Mouse (Mus musculus) adrenal gland, adult 8-10 months (tissue): ENCODE measurements around the gene Lmbrd2. TPM values are rescaled to one million over a fixed set of nuclear protein-coding genes. Genes with fewer than 3 reads are reported as not detected.
"Not testable (repeated sequence)": the region's sequence is repeated elsewhere in the genome, so short reads cannot be mapped to it uniquely, and the experiment has no call there.

ENCODE experiments used
- DNase-seq: peaks from one replicate; pipeline ENCODE4 v3.0.0; 2022
- total RNA-seq, 4 experiments: library from RNA; stranded (reverse); gene quantifications; 2 replicates each; pipeline ENCODE4 v1.2.4; 2022

The Lmbrd2 gene
- total RNA-seq, 4 experiments from 2014 or later: 26.3 to 35.9 (median 34.2) TPM

DNA sequence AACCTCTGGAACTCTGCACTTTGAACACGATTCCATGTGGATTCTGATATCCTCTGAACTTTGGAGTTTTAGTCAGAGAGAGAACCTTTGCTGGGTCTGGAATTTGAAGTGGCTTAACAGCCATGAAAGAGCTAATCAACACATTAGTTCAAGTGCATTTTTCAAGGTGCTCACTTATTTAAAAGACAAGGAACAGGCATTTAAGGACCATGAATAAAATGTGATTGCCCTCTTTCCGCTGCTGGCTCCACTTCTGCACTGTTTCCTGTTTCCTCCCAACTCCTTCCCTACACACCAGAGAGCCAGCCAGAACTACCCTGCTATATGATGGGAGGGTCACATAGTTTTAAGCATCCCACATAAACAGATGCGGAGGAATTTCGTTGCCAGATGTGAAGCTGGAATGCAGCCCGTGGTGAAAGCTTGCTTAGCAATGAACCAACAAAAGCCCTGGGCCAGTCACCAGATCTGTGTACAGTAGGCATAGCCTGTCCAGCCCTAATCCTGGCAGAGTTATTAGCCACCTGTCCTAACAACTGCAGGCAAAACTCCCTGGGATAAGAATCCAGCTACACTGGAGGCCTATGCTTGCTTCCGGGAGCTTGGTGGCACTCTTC is 5.4 kb upstream of the Lmbrd2 start:
- DNase-seq: no peak

DNA sequence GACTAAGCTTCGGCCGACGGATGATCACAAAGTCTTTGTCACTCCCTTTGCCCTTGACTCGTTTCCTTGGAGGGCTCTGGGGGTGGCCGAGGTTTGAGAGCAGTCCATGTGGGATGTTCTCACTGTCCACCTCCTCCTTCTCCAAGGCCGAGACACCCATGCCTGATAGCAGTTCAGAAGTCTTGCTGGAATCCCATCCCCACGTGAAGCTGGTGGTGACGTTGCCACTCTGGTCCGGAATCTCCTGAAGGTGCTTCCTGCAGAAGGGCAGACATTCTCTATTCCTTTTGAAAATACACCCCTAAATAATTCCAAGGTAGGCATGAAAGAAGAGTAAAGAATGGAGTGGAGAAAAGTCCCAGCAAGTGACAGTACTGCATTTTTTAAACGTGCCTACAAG is 903 bp upstream of the Lmbrd2 start:
- DNase-seq: peak; percentile 13

DNA sequence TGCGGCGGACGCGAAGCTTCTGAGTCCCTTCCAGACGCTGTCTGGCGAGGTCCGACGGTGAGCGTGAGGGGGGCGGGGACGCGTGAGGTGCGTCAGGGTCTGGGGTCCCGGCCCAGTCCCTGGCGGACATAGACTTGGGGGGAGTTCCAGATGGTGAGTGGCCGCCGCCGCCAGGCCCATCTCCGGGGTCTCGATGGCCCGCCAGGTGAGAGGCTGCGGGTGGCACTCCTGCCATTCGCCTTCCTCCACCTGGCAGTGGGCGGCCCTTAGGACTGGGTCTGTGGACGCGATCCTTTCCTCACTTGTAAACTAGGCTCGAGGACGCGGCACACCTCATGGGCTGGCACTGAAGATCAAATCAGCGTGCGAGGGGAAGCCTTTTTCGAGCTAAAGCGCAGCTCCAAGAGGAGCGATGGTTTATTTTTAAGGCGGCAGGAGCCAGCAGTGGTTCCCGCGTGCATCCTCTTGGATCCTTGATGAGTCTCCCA is 378 bp downstream of the Lmbrd2 start:
- DNase-seq: no peak

DNA sequence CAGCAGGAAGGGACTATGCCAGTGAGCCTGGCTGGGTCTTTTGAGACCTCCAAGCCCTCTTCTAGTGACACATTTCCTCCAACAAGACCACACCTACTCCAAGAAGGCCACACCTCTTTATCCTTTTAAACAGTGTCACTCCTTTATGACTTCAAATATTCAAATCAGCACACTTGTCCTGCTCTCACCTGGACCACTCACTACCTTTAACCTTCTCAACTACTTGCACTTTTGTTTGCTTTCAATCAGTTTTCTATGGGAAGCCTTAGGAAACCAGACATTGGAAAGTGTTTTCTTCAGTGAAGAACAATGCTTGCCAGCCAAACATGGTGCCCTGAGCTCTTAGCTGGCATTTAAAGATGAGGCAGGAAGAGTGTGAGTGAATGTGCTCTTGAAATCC is 15.0 kb downstream of the Lmbrd2 start, which contains the start of gene Skp2:
Skp2 (minus strand) TSS at position 101 of the 400 bp plus-strand sequence.
- no peak for DNase-seq

DNA sequence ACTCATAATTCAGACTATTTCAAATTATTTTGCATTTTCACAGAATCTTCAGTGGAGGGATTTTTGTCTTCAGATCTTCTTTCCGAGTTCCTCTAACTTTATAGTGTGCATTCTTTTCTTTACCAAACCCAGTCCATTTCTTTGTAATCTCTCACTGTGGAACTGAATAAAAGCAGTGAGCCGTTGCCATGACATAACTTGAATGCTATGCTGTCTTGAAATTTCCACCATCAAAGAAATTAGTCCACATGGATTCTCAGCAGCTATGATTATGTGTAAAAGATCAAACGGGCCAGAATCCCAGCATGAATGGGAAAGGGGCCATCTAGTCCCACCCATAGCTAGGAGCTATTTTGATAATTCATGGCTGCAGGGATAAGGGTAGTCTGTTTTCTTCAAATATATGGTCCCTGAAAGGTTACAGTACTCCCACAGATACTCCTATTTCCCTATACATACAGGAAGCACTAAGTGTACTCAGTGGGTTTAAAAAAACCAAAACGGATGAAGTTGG is 22.3 kb downstream of the Lmbrd2 start:
- no peak for DNase-seq

DNA sequence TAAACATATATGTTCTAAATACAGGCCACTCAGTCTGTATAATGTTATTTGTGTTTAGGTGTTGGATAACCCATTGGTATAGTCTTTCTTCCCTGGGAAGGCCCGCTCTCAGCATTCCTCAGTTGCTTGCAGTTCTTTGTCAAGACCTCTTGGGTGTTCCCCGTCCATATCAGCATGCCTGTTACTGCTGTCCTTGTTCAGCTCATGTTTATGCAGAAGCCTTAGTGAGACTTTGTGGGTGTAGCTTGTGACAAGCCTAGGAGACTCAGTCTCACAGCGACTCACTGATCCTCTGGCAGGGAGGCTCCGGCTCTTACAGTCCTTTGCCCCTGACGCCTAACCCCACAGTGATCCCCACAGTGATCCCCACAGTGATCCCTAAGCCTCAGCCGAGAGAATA is 23.8 kb downstream of the Lmbrd2 start:
- DNase-seq: no peak

DNA sequence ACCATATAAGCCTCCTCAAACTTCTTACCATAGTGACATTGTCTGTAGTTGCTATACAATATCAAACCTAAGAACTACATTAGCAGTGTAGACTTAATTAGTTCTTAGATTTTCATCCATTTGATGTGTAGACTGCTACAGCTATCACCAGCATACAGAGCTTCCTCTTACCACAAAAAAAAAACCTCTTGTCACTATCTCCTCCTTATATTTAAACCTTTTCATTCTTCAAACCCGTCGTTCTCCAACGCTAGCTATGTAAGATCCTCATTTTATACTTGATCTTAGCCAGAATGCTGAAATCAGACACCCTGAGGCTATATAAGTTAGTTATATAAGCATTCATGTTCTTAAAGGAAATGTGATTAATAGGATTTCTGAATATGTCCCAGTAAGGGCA is 36.7 kb downstream of the Lmbrd2 start:
- no peak for DNase-seq

DNA sequence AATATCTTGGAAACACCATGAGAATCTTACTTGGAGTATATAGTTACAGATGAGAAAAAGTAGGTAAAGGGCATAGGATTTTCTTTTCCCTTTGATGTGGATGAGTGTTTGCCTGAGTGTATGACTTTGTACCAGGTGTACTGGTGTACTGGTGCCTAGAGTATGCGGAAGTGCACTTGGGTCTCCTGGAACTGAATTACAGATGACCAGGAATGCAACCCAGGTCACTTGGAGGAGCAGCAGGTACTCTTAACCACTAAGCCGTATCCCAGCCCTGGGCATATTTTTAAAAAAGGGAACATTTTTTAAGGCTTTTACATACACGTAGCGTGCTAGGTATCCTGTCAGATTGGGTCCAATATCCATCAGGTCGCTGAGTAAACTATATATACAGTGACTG is 43.6 kb downstream of the Lmbrd2 start:
- DNase-seq: no peak

DNA sequence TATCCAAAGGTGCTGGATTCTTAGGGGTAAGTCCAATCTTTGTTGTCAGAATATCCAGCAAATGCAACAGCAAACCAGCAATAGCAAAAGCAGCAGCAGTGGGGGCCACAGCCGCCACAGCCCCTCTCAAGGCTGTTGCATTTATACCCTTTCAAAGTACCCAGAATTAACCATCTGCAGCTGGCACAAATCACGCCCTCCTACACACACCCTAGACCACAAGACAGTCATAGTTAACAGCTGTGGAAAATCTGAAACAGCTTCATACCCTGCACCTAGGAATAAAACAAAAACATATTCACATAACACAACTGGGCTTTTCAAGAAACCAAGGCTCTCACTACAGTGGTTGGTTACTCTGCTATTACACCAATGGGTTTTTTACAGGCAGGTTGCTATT is 49.4 kb downstream of the Lmbrd2 start:
- no peak for DNase-seq

DNA sequence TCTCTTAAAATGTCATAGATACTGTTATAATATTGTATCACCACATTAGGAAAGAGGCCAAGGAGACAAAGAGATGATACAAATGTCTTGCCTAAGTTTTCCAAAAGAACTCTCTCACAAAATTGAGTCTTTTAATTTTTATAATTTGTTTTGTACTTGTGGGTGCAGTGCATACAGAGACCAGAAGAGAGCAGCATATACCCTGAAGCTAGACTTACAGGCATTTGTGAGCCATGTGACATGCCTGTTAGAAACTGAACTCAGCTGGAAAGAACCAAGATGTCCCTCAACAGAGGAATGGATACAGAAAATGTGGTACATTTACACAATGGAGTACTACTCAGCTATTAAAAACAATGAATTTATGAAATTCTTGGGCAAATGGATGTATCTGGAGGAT is 52.3 kb downstream of the Lmbrd2 start:
- DNase-seq: not testable (repeated sequence)

DNA sequence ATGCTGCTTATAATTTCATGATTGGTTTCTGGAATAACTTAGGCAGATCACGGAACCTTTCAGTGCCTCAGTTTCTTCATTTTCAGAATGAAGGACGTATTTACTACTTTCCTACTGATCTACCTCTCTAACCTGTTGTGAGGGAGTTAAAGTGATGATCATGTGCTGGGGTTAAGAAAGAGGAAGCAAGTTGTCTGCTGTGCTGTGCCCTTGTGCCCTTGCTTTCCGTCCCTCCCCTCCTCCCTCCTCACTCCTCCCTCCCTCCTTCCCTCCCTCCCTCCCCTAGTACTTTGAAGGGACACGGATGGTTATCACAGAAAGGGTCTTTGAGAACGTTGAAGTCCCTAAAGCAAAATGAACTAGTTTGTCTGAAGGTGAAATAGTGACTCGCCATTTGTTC is 58.1 kb downstream of the Lmbrd2 start:
- DNase-seq: no peak

DNA sequence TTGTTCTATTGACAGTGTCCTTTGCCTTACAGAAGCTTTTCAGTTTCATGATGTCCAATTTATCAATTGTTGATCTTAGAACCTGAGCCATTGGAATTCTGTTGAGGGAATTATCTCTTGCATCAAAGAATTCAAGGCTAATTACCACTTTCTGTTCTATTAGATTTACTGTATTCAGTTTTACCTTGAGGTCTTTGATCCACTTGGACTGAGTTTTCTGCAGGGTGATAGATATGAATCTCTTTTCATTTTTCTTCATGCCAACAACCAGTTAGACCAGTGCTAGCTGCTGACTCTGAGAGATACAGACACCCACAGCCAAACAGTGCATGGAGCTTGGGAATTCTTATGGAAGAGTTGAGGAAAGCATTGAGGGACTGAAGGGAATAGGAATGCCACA is 71.5 kb downstream of the Lmbrd2 start:
- DNase-seq: no peak

DNA sequence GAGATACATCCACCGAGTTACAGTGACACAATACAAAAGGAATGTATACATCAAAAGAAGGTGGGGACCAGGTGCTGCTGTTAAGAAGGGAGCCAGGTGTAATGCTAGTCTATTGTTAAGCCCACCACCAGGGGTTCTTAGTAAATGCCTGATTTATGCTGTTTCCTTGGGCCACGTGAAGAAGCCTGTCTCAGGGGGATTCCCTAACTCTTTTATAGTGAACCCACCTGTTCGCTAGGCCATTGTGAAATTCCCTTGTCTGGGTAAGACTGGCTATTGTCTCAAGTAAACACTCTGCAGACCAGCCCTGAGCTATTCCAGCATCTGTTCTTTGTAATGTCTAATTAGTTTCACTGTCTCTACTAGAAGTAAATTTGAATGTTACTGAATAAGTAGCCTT is 72.7 kb downstream of the Lmbrd2 start:
- DNase-seq: not testable (repeated sequence)

DNA sequence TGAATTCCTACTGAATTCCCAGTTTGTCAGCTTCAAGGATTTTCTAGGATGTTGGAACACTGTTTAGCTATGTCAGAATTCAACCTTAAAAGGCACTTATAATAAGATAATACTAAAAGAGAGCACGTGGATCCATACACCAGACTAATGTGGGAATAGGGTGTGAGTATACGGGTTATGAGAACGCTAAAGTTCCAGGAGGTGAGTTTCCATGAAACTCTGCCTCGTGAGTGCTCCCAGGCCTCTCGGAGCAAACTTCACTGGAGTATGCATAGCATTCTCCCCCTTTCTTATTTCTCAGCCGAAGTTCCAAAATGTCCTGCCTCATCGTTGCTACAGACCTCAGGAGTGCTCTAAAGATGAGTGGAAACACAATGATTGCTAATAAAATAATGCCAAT is 73.1 kb downstream of the Lmbrd2 start:
- not testable (repeated sequence) for DNase-seq

DNA sequence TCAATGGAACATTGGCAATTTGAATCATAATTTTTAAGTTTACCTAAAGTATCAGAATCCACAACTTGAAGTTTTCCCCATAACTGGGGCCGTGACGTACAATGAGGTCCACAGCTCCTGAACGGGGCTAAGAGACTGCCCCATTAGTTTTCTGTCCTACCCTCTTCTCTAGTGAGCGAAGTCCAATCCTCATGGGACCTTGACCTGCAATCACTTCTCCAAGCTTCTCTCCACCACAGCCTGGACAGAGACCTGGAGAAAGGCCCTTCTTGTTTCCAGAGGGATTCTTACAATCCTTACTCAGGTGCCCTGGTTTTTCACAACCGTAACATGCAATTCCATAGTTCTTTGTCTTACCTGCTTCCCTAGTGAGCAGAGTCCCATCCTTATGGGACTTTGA is 76.1 kb downstream of the Lmbrd2 start:
- DNase-seq: no peak

DNA sequence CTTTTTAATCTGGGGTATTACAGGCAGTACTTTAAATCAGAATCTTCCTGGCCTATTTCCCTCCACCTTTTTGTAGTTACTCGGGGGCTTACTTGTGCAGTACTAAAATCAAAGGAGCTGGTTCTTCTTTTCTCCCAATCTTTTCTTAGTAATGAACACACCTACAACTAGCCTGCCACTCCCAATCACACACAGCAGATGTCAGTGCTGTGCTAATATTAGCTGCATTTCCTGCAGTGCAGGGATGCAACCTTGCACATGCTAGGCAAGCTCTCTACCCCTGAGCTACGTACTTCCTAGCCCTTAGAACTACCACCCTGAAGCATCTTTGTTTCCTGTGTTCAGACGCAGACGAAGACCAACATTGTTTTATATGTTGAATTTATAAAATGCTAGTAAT is 90.6 kb downstream of the Lmbrd2 start:
- DNase-seq: not testable (repeated sequence)

DNA sequence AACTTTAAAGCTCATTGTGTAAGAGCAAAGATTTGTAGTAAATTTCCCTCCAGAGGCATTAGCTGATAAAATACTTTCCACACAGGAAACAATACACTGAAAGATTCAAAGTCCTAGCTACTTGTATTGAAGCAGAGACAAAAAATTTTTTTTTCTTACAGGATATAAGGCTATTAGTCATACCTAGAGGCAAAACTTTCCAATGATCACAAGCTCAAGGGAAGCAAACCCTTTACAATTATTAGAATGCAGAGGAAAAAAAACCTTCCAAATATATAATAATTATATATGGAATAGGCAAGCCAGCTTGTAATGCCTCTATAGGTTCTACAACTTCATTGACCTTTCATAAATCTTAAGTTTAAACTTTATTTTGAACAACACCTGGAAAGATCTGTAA is 106.0 kb downstream of the Lmbrd2 start:
- DNase-seq: no peak

Other genes starting within 250 kb of the Lmbrd2 start
- not detected for gene Ranbp3l, start 172.6 kb upstream of the Lmbrd2 start, total RNA-seq
- gene Nadk2, start 69.3 kb upstream of the Lmbrd2 start, total RNA-seq: 10 to 100 TPM; 66.3 to 80.1 (median 74.6) TPM
- 1 to 10 TPM; 3.1 to 4.3 (median 3.6) TPM for gene Skp2, start 14.9 kb downstream of the Lmbrd2 start, total RNA-seq
- gene Ugt3a1, start 136.3 kb downstream of the Lmbrd2 start, total RNA-seq: 1 to 10 TPM in 1 of 4 experiments, not detected in 3; 1.1 TPM
- under 1 TPM in 3 of 4 experiments, not detected in 1; 0.09 to 0.40 (median 0.18) TPM for gene Ugt3a2, start 195.0 kb downstream of the Lmbrd2 start, total RNA-seq